Mouse (Mus musculus): ENCODE measurements around the gene Susd3.
A peak's percentile ranks its signal among the peaks of the same experiment; 100 is the strongest.

The Susd3 gene

DNA sequence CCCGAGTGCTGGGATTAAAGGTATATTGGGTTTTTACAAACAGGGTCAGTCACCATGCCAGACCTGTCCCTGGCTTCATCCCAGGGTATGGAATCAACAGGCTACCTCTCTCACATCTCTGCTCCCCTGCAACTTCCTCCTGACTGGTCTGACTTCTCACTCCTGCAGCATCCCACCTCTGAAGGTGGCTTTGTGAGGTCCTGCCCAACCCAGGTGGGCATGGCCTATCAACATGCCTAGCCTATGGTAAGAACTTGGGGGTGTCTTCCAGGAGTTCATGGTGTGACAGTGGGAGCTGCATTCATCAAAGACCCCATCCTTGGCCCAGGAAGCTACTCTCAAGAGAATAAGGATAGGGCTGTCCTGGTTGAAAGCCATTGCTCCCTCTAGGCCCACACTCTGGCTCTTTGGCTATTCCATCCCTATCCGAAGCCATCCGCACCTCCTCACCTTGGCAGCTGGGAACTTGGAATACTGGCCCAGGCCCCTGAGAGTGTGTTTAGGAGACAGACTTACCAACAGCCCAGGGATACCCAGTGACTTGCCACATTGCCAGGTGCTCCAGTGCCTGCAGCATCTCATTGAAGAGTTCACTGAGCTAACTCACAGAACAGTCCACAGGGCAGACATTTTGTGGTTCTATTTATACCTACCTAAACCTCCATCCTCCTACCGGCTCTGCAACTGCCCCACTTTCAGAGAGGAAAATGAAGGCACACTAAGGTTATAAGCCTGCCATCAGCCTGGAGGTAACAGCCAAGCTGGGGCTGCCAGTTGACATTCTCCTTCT is 35.6 kb downstream of the Susd3 start:
- no peak for DNase-seq (ENCODE audit: low read depth, low spot score)

DNA sequence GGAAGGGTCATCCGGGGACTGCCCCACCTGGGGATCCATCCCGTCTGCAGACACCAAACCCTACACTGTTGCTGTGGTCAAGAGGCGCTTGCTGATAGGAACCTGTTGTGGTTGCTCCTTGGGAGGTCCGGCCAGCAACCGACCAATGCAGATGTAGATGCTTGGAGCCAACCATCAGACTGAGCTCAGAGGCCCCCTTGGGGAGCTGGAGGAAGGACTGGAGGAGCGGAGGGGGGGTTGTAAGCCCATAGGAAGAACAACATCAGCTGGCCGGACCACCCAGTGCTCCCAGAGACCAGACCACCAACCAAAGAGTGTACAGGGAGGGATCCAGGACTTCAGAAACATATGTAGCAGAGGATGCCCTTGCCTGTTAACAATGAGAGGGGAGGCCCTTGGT is 39.2 kb downstream of the Susd3 start:
- no peak for DNase-seq (ENCODE audit: low read depth, low spot score)

DNA sequence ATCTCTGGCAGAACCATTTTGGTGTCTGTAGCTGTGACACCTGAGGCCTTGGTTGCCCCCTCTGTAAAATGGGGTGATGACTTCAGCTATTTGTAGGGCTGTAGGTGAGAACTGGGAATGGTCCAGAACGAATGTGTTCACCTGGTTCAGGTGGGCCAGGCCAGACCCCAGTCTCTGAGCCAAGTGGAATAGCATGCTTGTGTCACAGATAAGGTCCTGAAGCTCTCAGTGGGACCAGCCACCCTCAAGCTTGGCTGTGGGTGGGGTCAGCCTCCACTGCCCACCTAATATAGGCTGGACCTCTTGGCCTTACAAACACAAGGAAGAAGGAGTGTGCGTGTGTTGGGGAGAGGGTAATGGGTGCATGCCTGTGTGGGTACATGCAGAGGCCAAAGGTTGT is 42.2 kb downstream of the Susd3 start:
- no peak for DNase-seq (ENCODE audit: low read depth, low spot score)

GRCm38 (mm10) chr13:49205381-49205998 is 43.0 kb downstream of the Susd3 start:
- peak; percentile 52 for DNase-seq (ENCODE audit: low read depth, low spot score)

GRCm38 (mm10) chr13:49202556-49202955 is 46.0 kb downstream of the Susd3 start:
- no peak for DNase-seq (ENCODE audit: low read depth, low spot score)

DNA sequence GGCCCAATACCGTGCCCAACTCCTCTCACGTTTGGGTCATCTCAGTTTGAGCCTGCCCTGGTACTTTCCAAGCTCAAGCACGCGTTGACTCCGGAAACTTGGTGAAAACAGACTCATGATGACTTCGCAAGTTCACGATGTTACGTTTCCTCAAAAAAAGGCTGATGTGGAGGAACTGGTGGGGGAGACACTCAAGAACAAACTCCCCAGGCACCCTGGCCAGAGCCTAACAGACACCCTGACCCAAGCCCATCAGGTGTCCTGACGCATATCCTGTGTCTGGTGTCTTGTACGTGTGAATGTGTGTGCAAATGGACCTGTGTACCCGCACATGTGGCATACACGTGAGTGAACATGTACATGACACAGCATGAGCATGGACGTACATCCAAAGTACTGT is 47.8 kb downstream of the Susd3 start:
- no peak for DNase-seq (ENCODE audit: low read depth, low spot score)

GRCm38 (mm10) chr13:49199891-49200290 is 48.6 kb downstream of the Susd3 start:
- no peak for DNase-seq (ENCODE audit: low read depth, low spot score)

DNA sequence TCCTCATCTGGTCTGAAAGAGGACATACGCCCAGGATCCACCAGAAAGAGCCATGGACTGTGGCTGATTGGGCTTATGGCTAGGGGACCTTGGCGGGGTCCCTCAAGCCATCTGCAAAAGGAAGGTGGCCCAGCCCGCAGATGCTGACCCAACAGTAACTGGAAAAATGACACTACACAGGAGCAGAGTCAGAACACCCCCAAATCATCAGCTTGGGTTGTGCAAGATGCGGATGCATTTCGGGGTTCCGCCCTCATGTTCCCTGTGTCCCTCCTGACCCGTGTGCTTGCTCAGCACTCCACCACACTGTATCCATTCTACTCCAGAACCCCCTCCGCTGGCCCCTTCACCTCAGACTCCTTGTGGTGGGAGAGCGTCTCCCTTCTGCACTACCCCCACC is 49.8 kb downstream of the Susd3 start:
- DNase-seq (ENCODE audit: low read depth, low spot score) = no peak

DNA sequence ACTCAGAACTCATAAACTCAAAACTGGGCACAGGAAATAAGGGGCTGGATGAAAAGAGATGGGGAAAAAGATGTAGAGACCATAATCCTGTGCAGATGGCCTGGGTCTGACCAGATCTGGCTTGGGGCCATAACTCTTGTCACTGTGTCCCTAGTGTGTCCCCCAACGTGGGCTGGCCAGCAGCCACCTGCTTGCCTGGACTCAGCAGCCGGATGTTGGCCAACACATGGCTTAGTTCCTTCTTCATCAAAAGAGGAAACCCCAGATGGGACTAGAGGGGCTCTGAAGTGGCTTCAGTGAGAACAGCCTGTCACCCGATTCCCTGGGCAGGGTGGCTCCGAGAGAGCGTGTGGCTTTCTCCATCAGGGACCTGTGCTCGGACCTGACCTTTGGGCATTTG is 51.7 kb downstream of the Susd3 start:
- DNase-seq (ENCODE audit: low read depth, low spot score) = no peak

DNA sequence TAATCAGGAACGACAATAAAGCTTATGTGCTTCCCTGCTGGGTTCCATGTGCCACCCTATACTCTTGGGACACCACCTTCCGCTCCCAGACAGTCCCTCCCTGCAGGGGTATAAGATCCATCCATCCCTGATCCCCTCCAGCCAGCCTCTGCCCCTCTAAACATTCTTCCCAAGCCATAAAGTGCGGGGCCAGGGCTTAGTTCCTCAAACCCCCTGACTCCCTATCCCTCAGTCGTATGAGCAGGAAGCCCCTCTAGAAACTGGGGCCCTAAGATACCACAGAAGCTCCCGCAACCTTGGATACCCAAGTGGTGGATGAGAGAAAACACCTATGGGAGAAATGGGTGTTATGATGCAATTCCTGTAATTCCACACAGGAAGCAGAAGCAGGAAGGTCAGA is 52.3 kb downstream of the Susd3 start:
- DNase-seq (ENCODE audit: low read depth, low spot score) = no peak

GRCm38 (mm10) chr13:49195651-49196050 is 52.9 kb downstream of the Susd3 start:
- no peak for DNase-seq (ENCODE audit: low read depth, low spot score)

- DNase-seq (ENCODE audit: low read depth, low spot score) = no peak
Measured at GRCm38 (mm10) chr13:49194811-49195210, 53.7 kb downstream of the Susd3 start.

DNA sequence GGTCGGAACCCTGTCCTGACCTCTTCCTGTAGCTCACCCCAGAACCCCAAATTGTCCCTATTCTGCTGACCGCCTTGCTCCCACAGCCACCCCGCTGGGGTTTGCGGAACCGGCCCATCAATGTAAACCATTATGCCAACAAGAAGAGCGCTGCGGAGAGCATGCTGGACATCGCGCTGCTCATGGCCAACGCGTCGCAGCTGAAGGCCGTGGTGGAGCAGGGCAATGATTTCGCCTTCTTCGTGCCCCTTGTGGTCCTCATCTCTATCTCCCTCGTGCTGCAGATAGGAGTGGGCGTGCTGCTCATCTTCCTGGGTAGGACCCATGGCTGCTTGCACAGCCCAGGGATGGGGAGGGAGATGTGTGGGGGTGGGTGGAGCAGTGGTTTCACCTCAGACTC is 54.9 kb downstream of the Susd3 start:
- DNase-seq (ENCODE audit: low read depth, low spot score) = no peak

DNA sequence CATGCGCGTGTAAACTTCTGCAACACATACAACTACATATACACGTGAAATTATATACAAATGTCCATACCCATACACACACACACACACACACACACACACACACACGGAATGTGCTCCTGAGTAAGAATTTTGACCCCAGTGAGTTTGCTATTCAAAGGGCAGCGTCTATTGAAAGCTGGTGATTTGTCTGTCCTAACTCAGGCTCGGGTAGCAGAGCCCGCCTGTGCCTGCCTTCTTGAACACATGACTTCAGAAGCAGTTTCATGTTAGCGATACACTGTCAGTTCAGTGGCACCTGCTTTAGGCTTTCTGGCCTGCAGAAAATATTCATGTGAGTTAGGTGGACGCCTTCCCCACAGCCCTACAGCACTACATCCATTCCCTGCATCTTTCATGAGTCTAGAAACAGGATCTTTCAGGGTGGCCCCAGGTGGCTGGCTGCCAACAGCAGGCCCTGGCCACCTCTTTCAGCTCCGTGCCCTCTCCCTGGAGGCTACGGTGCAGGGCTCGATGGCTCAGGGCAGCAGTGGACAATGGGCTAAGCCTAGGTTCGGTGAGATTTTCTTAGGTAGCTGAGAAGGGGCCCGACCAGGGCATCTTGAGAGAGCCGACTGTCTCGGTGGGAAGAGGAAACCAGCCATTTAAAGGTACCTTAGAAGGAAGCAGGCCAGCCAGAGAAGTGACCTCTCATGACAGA is 56.2 kb downstream of the Susd3 start:
- DNase-seq (ENCODE audit: low read depth, low spot score) = no peak

- DNase-seq (ENCODE audit: low read depth, low spot score) = no peak
Measured at GRCm38 (mm10) chr13:49191673-49192035, 56.9 kb downstream of the Susd3 start.

- no peak for DNase-seq (ENCODE audit: low read depth, low spot score)
Measured at GRCm38 (mm10) chr13:49190876-49191672, 57.4 kb downstream of the Susd3 start.

GRCm38 (mm10) chr13:49189970-49190870 is 58.3 kb downstream of the Susd3 start:
- no peak for DNase-seq (ENCODE audit: low read depth, low spot score)

- DNase-seq (ENCODE audit: low read depth, low spot score) = no peak
Measured at GRCm38 (mm10) chr13:49188966-49189360, 59.5 kb downstream of the Susd3 start.

DNA sequence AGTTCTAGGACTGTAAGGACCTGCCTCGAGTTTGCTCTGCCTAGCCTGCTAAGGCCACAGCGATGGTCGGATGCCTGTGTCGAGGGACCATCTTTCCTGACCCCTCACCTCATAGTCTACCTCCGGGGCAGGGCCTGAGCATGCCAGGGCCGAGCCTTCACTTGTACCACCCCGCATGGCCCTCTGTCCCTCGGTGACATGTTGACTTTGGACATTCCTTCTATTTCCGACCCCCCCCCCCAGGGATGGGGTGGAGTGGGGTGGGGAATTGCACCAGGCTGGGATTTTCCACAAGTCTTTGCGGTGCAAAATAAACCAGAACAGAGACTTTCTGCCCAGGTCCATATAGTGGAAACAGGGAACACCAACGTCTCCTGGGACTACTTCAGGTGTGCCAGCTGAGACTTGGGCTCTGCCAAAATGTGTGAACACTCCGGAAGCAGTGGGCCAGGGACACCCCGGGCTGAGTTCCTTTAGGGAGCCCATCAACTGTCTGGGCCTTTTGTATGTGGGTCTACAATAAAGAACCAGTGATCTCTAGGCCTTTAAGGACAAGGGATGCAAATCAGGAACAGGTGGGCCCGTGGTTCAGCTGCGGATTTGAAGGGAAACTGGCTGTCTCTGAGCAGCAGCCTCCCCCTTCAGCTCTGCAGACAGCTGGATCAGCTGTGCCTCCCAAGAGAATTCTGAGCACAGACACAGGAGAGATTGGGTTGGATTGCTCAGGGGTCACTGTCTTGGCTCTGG is 60.1 kb downstream of the Susd3 start:
- no peak for DNase-seq (ENCODE audit: low read depth, low spot score)

Measured in retina, adult 2 months (tissue).